Mouse (Mus musculus) forebrain, embryonic 12.5 days (tissue): ENCODE results near the gene Cdh6. TPM values are rescaled to one million over a fixed set of nuclear protein-coding genes. Genes with fewer than 3 reads are reported as not detected.

Source experiments
- ATAC-seq: fragments of 200-750 bp; cut with Nextera tagmentation; 2 replicates; pipeline ENCODE4 v1.8.0; 2017; ENCODE audit warnings: moderate TSS enrichment; ENCODE audit not compliant: low FRiP score
- H3K27ac ChIP-seq: fragments of 300-500 bp; sonication (generic); 2 replicates; pipeline ENCODE4 v1.5.1; 2016; ENCODE audit warnings: mild to moderate bottlenecking
- H3K27me3 ChIP-seq: fragments of 300-500 bp; sonication (generic); 2 replicates; pipeline ENCODE4 v1.6.1; 2016; ENCODE audit warnings: mild to moderate bottlenecking
- H3K36me3 ChIP-seq: fragments of 300-500 bp; sonication (generic); replicated peaks from 2 replicates; pipeline ENCODE4 v1.6.1; 2016; ENCODE audit warnings: mild to moderate bottlenecking
- H3K4me1 ChIP-seq: fragments of 300-500 bp; sonication (generic); 2 replicates; pipeline ENCODE4 v1.6.1; 2016
- H3K4me2 ChIP-seq: fragments of 300-500 bp; sonication (generic); 2 replicates; pipeline ENCODE4 v1.6.1; 2016; ENCODE audit warnings: mild to moderate bottlenecking, moderate library complexity
- H3K4me3 ChIP-seq: fragments of 300-500 bp; sonication (generic); replicated peaks from 2 replicates; pipeline ENCODE4 v1.5.1; 2016; ENCODE audit warnings: mild to moderate bottlenecking
- H3K9ac ChIP-seq: fragments of 300-500 bp; sonication (generic); 2 replicates; pipeline ENCODE4 v1.6.1; 2016; ENCODE audit warnings: mild to moderate bottlenecking
- H3K9me3 ChIP-seq: fragments of 300-500 bp; sonication (generic); 2 replicates; pipeline ENCODE4 v1.6.1; 2016
- WGBS: fragments of 180-500 bp; shearing (Covaris S2); methylation state at CpG from one replicate; pipeline ENCODE4 v1.1.7; 2016; 5-methylcytosine and 5-hydroxymethylcytosine counted together
- polyA plus RNA-seq: library from polyadenylated mRNA; unstranded; fragments of >200 nt; fragmentation: Nextera tagmentation; extraction: Ambion mirVana; gene quantifications from 2 replicates; pipeline ENCODE4 v1.2.1, GENCODE M21; 2016

Cdh6 gene
- polyA plus RNA-seq, 1 experiment from 2014 or later, result 10.9 TPM

DNA sequence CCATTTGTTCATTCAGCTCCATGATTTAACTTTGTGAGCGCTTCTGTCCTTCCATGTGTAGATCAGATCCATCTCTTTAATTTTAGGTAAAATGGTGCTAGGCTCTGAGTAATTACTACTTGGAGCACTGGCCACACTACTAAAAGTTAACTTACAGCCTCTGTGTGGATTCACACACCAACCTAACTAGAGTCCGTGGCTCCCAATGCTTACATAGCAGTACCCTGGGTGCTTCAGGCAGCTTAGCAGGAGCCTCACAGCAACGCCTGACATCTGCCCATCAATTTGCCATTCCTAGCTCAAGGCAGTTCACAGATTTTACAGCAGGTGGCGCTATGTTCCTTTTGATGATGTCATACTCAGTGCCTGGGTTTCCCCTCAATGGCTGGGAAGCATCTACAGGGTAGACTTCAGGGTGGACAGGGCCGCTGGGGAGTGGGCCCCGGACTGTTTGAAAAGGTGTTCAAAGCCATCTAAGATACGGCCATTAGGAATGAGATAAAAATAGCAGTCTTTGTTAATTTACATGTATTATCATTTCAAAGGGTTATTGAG, 84.9 kb downstream of the Cdh6 start:
- Histone ChIP-seq H3K27ac (no peak overlapping the region), H3K4me2 (no peak overlapping the region), H3K36me3 (no peaks in the 10 kb centered on the region), H3K4me3 (no peak overlapping the region), H3K27me3 (no peaks in the 10 kb centered on the region), H3K9ac (no peak overlapping the region), H3K9me3 (no peaks in the 10 kb centered on the region), H3K4me1 (peaks cover 5% of the 10 kb centered on the region)
- peak; percentile 87 for ATAC-seq
- WGBS, result 45% methylated on average over 7 of the region's 7 CpGs

DNA sequence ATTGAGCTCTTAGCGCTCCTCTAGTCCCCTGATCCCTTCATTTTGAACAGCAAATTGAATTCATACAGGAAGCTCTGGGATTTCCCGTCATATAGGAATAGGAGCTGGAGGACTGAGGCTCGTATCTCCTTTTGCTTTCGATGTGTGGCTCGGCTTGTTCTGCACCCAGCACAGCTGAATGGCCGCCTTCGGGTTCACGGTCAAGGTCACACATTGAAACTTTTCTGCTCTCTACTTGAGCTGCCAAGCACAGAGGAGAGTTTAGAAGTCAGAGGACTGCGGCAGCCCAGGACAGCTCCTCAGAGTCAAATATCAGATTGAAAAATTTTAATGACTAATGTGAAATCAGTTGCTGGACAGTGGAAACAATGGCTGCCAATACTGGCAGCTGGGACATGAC, 88.7 kb downstream of the Cdh6 start:
- 84% methylated on average over 9 of the region's 9 CpGs for WGBS
- ATAC-seq, result no peak

DNA sequence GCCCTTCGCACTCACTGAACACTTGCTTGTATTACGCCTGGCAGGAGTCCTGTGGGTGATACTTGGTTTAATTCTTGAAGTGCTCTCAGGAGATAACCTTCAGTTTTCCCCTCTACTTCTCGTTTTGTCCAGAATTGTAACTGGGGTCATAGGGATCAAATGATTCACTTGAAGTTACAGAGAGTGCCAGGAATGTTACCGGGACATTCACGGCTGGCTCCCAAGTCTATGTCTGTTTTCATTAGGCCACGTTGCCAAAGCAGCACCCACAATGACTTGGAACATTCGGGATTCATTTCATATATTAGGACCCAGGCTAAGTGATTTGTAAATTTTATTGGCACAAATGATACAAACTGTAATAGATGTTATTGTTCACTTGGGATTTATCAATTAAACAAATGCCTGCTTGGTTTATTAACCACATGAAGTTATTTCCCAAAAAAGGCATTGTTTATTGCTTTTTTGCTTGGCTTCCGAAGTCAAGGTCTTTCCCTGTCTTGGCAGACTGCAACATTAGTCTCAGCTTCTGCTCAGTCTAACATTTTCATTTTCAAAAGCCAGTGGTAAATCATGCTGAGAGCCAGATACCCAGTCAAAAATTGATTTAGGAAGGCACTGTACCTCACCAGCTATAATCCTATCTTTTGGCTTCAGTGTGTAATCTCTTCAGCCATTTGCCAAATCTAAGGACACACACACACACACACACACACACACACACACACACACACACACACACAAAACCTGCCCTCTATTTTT, 96.4 kb downstream of the Cdh6 start:
- Histone ChIP-seq H3K36me3 (no peaks in the 10 kb centered on the region), H3K9ac (no peak overlapping the region), H3K4me1 (no peaks in the 10 kb centered on the region), H3K9me3 (no peaks in the 10 kb centered on the region), H3K4me2 (no peak overlapping the region), H3K4me3 (no peak overlapping the region), H3K27me3 (no peaks in the 10 kb centered on the region), H3K27ac (no peak overlapping the region)
- no peak for ATAC-seq
- WGBS, result 81% methylated on average over 8 of the region's 8 CpGs

More for the DNA sequence above, 88.7 kb downstream of the Cdh6 start:
- Histone ChIP-seq H3K4me2 (no peak overlapping the region), H3K36me3 (no peaks in the 10 kb centered on the region), H3K4me3 (no peak overlapping the region), H3K27me3 (no peaks in the 10 kb centered on the region), H3K27ac (no peak overlapping the region), H3K9me3 (no peaks in the 10 kb centered on the region), H3K9ac (no peak overlapping the region), H3K4me1 (peaks cover 3% of the 10 kb centered on the region)

DNA sequence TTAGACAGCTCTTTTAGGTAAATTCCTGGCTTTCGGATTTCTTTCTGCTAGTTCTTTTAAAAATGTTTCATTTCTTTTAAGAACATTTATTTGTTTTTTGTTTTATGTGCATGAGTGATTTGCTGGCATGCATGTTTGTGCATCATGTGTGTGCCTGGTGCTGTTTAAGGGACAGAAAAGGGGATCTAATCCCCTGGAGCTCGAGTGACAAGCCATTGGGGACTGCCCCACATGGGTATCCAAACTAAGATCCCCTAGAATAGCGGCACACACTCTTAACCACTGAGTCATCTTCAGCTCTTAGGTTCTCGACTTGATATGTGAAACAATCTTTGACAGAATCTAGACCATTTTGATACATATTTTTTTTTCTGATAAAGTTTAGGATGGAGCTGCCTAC, 99.4 kb downstream of the Cdh6 start:
- no peak for ATAC-seq
- H3K27ac ChIP-seq, result no peak overlapping the region
- no peaks in the 10 kb centered on the region for H3K9me3 ChIP-seq
- no peak overlapping the region for H3K9ac ChIP-seq
- 72% methylated on average over 4 of the region's 4 CpGs for WGBS
- H3K27me3 ChIP-seq, result no peaks in the 10 kb centered on the region
- no peaks in the 10 kb centered on the region for H3K4me1 ChIP-seq
- H3K36me3 ChIP-seq, result no peaks in the 10 kb centered on the region
- H3K4me3 ChIP-seq, result no peak overlapping the region
- no peak overlapping the region for H3K4me2 ChIP-seq

DNA sequence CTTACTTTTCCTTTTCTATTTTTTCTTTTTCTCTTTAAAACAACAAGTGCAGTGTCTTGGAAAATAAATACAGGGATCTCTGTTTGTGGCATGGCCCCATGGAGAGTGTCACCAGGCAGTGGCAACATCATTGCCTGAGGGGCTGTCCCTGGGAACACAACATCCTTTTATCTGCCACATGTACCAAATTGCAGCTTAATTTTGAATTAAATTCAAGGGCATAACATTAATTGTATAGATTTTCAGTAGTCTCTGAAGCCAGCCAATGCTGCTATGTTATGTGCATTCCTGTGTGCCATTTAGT, 105.3 kb downstream of the Cdh6 start:
- no peak overlapping the region for H3K9ac ChIP-seq
- no peaks in the 10 kb centered on the region for H3K9me3 ChIP-seq
- peak overlapping the region; percentile 49 for H3K4me2 ChIP-seq
- H3K36me3 ChIP-seq, result no peaks in the 10 kb centered on the region
- H3K27ac ChIP-seq, result no peak overlapping the region
- H3K4me3 ChIP-seq, result no peak overlapping the region
- ATAC-seq, result peak; percentile 22; the same call in 1 of the 2 replicates
- H3K4me1 ChIP-seq, result peaks cover 18% of the 10 kb centered on the region
- H3K27me3 ChIP-seq, result no peaks in the 10 kb centered on the region

DNA sequence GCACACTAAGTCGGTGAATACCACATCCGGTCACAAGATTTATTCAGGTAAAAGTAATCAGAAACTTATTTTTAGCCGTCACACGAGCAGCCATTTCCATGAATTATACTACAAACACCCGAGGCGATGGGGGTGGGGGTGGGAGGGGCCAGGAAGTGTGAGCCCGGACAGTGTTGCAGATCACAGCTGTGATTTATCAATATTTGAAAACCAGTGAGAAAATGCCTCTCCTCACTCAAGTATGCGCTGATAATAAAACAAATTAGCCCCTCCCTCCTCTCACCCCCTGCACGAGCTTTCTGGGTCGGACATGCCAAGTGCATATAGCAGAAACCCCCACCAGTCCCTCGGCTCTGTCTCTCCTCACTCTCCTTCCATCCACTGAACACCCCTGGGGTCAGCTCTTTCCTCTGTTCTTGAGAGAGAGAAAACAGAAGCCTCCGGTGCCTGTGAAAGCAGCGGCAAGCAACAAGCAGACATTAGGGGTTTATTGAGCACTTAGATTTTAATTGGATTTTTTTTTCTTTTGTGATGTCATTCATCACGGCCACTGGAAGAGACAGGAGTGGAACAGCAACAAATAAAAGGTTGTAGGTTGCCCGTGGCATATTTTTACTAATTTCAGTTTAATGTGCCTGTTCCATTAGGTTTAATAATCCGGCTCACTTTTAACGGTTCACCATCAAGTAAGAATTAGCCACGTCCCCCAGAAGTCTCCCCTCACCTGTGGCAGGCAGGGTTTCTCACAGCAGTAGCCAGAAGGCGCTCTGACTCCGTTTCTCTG, 105.9 kb downstream of the Cdh6 start:
- Histone ChIP-seq H3K27me3 (no peaks in the 10 kb centered on the region), H3K4me3 (peak overlapping the region; percentile 21), H3K36me3 (no peaks in the 10 kb centered on the region), H3K4me1 (peaks cover 18% of the 10 kb centered on the region), H3K9me3 (no peaks in the 10 kb centered on the region), H3K27ac (peak overlapping the region; percentile 31; the same call in 1 of the 2 replicates), H3K4me2 (peak overlapping the region; percentile 49), H3K9ac (peak overlapping the region; percentile 21; the same call in 1 of the 2 replicates)
- 33% methylated on average over 20 of the region's 20 CpGs for WGBS
- ATAC-seq, result peak; percentile 66; the same call in 1 of the 2 replicates

DNA sequence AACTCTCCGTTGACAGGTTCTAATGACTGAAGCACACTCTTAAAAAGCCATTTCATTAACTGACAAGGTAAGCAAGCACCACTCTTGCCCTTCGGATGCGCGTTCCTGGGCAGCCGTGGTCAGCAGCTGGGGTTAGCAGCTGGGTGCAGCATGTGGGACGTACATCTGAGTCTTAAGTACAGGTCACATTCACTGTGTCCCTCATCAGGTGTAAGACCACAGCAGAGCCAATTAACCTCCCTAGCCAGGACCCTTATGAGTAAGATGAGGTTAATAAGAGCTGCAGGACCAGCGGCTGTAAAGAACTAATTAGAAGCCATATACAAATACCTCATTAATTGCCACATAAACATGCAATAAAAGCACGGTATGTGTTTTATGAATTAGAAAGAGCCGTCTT, 106.7 kb downstream of the Cdh6 start:
- ATAC-seq, result peak; percentile 53; the same call in 1 of the 2 replicates
- Histone ChIP-seq H3K36me3 (no peaks in the 10 kb centered on the region), H3K9me3 (no peaks in the 10 kb centered on the region), H3K27me3 (no peaks in the 10 kb centered on the region), H3K4me3 (no peak overlapping the region), H3K4me1 (peaks cover 18% of the 10 kb centered on the region), H3K27ac (no peak overlapping the region), H3K9ac (no peak overlapping the region), H3K4me2 (0 out of 2 replicates have a peak overlapping the region, but pooled peaks have one; percentile 49)
- 44% methylated on average over 9 of the region's 9 CpGs for WGBS

DNA sequence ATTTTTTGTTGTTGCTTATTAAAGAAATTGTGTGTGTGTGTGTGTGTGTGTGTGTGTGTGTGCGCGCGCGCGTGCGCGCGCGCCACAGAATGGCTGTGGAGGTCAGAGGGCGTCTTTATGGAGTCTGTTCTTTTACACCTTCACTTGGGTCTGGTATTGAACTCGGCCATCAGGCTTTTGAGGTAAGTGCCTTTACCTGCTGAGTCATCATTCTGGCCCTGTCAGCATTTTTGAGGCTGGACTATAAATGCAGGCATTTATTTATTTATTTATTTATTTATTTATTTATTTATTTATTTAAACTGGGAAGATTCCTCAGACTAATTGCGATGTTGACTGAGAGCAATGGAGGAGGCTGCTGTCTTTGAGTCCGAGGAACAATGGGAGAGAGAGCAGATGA, 109.8 kb downstream of the Cdh6 start:
- H3K27me3 ChIP-seq, result no peaks in the 10 kb centered on the region
- H3K36me3 ChIP-seq, result no peaks in the 10 kb centered on the region
- H3K4me2 ChIP-seq, result no peak overlapping the region
- H3K9me3 ChIP-seq, result no peaks in the 10 kb centered on the region
- ATAC-seq, result no peak
- 96% methylated on average over 13 of the region's 13 CpGs for WGBS
- no peak overlapping the region for H3K9ac ChIP-seq
- H3K27ac ChIP-seq, result no peak overlapping the region
- no peak overlapping the region for H3K4me3 ChIP-seq
- peaks cover 18% of the 10 kb centered on the region for H3K4me1 ChIP-seq

DNA sequence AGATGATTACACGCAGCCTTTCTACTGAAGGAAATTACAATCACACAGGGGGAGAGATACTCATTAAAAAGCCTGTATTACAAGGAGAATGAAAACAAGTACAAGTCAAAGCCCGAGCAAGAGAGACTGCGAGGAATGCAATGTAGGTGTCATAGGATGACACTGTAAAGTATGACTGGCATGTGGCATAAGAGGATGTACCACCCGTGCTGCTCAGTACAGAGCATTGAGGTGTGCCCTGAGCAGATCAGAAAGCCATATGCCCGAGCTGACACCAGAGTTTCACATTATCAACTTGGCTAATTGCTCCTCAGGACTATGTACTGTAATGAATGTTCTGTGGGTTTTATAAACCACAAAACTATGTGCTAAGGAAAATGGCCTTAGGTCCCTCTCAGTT, 115.7 kb downstream of the Cdh6 start:
- Histone ChIP-seq H3K4me1 (no peaks in the 10 kb centered on the region), H3K27me3 (no peaks in the 10 kb centered on the region), H3K9me3 (no peaks in the 10 kb centered on the region), H3K4me2 (no peak overlapping the region), H3K27ac (no peak overlapping the region), H3K36me3 (peaks cover 1% of the 10 kb centered on the region; the same call in 1 of the 2 replicates), H3K4me3 (no peak overlapping the region), H3K9ac (no peak overlapping the region)
- ATAC-seq, result no peak
- 82% methylated on average over 5 of the region's 5 CpGs for WGBS

DNA sequence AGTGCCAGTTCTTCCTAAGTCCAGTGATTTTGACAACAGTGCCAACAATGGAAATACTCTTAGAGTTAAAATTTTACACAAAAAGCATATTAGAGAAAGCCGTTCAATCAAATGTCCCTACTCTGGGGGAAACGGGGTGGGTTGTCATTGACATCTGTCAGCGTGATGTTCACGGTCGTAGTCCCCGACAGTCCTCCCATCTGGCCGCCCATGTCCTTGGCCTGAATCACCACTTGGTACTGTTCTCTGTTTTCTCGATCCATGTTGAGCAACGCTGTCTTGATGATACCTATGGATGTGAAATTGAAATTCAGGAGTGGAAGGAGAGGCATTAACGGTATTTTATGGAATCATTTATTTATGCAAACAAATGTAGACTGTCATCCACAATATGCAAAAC, 116.2 kb downstream of the Cdh6 start:
- Histone ChIP-seq H3K36me3 (peaks cover 5% of the 10 kb centered on the region; the same call in 1 of the 2 replicates), H3K27me3 (no peaks in the 10 kb centered on the region), H3K27ac (no peak overlapping the region), H3K9me3 (no peaks in the 10 kb centered on the region), H3K9ac (no peak overlapping the region), H3K4me3 (no peak overlapping the region), H3K4me2 (no peak overlapping the region), H3K4me1 (no peaks in the 10 kb centered on the region)
- WGBS, result 93% methylated on average over 10 of the region's 10 CpGs
- no peak for ATAC-seq

DNA sequence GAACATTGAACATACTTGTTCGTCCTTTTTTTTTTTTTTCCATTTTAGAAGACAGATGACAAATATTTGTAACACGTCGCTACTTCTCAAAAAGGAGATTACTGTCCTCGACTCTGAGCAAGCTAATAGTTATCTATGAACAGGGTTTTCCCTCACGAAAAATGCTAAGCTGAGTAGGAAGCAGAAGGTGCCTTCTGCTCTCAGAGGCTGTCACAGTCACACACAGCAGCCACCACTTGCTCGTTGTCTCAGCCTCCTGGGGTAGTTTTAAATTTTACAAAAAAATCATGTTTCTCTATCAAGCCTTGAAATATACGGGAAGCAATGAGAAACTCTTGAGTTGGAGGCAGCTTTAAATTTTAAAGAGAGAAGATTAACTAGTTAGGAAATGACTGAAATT, 125.6 kb downstream of the Cdh6 start:
- no peaks in the 10 kb centered on the region for H3K9me3 ChIP-seq
- no peak overlapping the region for H3K4me3 ChIP-seq
- ATAC-seq, result no peak
- no peaks in the 10 kb centered on the region for H3K4me1 ChIP-seq
- H3K36me3 ChIP-seq, result peaks cover 8% of the 10 kb centered on the region; the same call in 1 of the 2 replicates
- H3K27me3 ChIP-seq, result no peaks in the 10 kb centered on the region
- WGBS, result 85% methylated on average over 7 of the region's 7 CpGs
- H3K4me2 ChIP-seq, result no peak overlapping the region
- H3K9ac ChIP-seq, result no peak overlapping the region
- H3K27ac ChIP-seq, result no peak overlapping the region

DNA sequence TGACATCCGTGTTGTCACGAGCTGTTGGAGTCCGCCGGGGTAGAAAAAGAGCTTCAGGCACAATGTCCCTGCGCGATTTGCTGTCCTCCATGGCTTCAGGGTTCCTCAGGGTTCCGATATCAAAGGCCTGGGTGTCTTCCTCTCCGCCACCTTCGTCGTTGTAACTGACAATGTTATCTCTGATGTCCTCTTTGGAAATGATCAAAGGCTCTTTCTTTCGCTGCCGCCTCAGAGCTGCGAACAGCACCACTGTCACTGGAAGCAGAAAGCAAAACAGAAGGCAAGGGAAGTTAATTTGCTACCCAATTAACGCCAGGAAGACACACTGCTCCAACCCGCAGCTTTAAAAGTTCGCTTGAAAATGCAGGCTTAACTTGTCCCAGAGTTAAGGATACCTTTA, 139.0 kb downstream of the Cdh6 start:
- no peaks in the 10 kb centered on the region for H3K9me3 ChIP-seq
- peaks cover 9% of the 10 kb centered on the region for H3K36me3 ChIP-seq
- WGBS, result 77% methylated on average over 16 of the region's 16 CpGs
- no peak overlapping the region for H3K9ac ChIP-seq
- no peak for ATAC-seq
- no peaks in the 10 kb centered on the region for H3K27me3 ChIP-seq
- H3K27ac ChIP-seq, result no peak overlapping the region
- H3K4me3 ChIP-seq, result no peak overlapping the region
- H3K4me1 ChIP-seq, result no peaks in the 10 kb centered on the region
- no peak overlapping the region for H3K4me2 ChIP-seq
